Mouse (Mus musculus) thymus, adult 18-20 months (tissue): ENCODE results near the gene Ntn5.
"Not testable (repeated sequence)": the region's sequence is repeated elsewhere in the genome, so short reads cannot be mapped to it uniquely, and the experiment has no call there.

Source experiments
- DNase-seq, 2 experiments: peaks; one replicate each; pipeline ENCODE4 v3.0.0; 2022; ENCODE audit warnings: mixed read lengths in 2 of 2

Ntn5 gene

GRCm38 (mm10) chr7:45660746-45661478 is 22.9 kb upstream of the Ntn5 start:
- no peak for DNase-seq

GRCm38 (mm10) chr7:45661702-45662101 is 22.1 kb upstream of the Ntn5 start:
- DNase-seq = not testable (repeated sequence)

GRCm38 (mm10) chr7:45665303-45666138 is 18.3 kb upstream of the Ntn5 start:
- DNase-seq = no peak

GRCm38 (mm10) chr7:45666161-45666560 is 17.7 kb upstream of the Ntn5 start, which contains the start of gene Fut2:
Gene Fut2, minus strand, starts transcription at chr7:45666394.
- no peak for DNase-seq

- no peak for DNase-seq
These were observed 16.1 kb upstream of the Ntn5 start for GRCm38 (mm10) chr7:45667761-45668160.

GRCm38 (mm10) chr7:45668921-45669320 is 14.9 kb upstream of the Ntn5 start:
- no peak for DNase-seq

- no peak for DNase-seq
These were observed 6.1 kb upstream of the Ntn5 start for GRCm38 (mm10) chr7:45677627-45678295.

GRCm38 (mm10) chr7:45678513-45678912 is 5.3 kb upstream of the Ntn5 start:
- no peak for DNase-seq

- DNase-seq = no peak
These were observed 3.7 kb upstream of the Ntn5 start for GRCm38 (mm10) chr7:45679966-45680621.

GRCm38 (mm10) chr7:45681046-45681736 is 2.6 kb upstream of the Ntn5 start:
- DNase-seq = no peak

- DNase-seq = peak; percentile 50 to 67
These were observed 1.4 kb upstream of the Ntn5 start for GRCm38 (mm10) chr7:45682144-45683126.

- no peak for DNase-seq
These were observed 2.0 kb downstream of the Ntn5 start for GRCm38 (mm10) chr7:45685811-45686210.

GRCm38 (mm10) chr7:45686841-45687240 is 3.0 kb downstream of the Ntn5 start:
- DNase-seq = no peak

- no peak for DNase-seq
These were observed 5.3 kb downstream of the Ntn5 start for GRCm38 (mm10) chr7:45689099-45689498.

- DNase-seq = no peak
These were observed 6.0 kb downstream of the Ntn5 start for GRCm38 (mm10) chr7:45689800-45690199.

GRCm38 (mm10) chr7:45692364-45692763 is 8.5 kb downstream of the Ntn5 start:
- no peak for DNase-seq

GRCm38 (mm10) chr7:45693921-45694591 is 10.2 kb downstream of the Ntn5 start, which contains the start of gene Sec1:
Gene Sec1, minus strand, starts transcription at chr7:45694402.
- DNase-seq = no peak

GRCm38 (mm10) chr7:45695098-45695497 is 11.3 kb downstream of the Ntn5 start:
- peak in 1 of 2 experiments; percentile 41 for DNase-seq

- no peak for DNase-seq
These were observed 14.1 kb downstream of the Ntn5 start for GRCm38 (mm10) chr7:45697894-45698293.

GRCm38 (mm10) chr7:45699523-45700141 is 15.8 kb downstream of the Ntn5 start, which contains the start of gene Car11:
Gene Car11, plus strand, starts transcription at chr7:45699843.
- peak in 1 of 2 experiments; percentile 12 for DNase-seq
